Mouse (Mus musculus) megakaryocyte, adult 5-6 weeks (primary cell): ENCODE measurements around the gene Adamtsl5. TPM values are rescaled to one million over a fixed set of nuclear protein-coding genes. Genes with fewer than 3 reads are reported as not detected.

Source experiments
- ATAC-seq: 2 replicates; pipeline ENCODE4 v1.8.0; 2016; ENCODE audit warnings: mild to moderate bottlenecking, inconsistent platforms; ENCODE audit not compliant: poor library complexity, severe bottlenecking
- total RNA-seq, 2 experiments: library from RNA; stranded (forward) in 1 of 2; stranded (reverse) in 1 of 2; fragments of 153-499, 151-499 nt in 1 of 2; fragments of 221-1000, 200-1000 nt in 1 of 2; gene quantifications; 2 replicates each; pipeline versions ENCODE4 v1.2.3 to v1.2.4; 2015 to 2017

The Adamtsl5 gene
- total RNA-seq, 2 experiments from 2014 or later, result 0.07 TPM; not detected in 1

- no peak for ATAC-seq
These were observed 26.3 kb downstream of the Adamtsl5 start for GRCm38 (mm10) chr10:80321670-80322581.

GRCm38 (mm10) chr10:80321014-80321669, 27.1 kb downstream of the Adamtsl5 start:
- no peak for ATAC-seq

GRCm38 (mm10) chr10:80320340-80320760, 27.9 kb downstream of the Adamtsl5 start, which contains the start of gene 2310011J03Rik:
TSS of gene 2310011J03Rik (minus strand) at chr10:80320537.
- ATAC-seq, result peak; percentile 82

GRCm38 (mm10) chr10:80317011-80317410, 31.2 kb downstream of the Adamtsl5 start:
- peak; percentile 23; the same call in 1 of the 2 replicates for ATAC-seq

GRCm38 (mm10) chr10:80316359-80316781, 31.8 kb downstream of the Adamtsl5 start:
- no peak for ATAC-seq

GRCm38 (mm10) chr10:80315315-80315714, 32.9 kb downstream of the Adamtsl5 start:
- ATAC-seq, result no peak

- ATAC-seq, result no peak
These were observed 33.7 kb downstream of the Adamtsl5 start for GRCm38 (mm10) chr10:80314494-80315001.

GRCm38 (mm10) chr10:80313627-80314201, 34.5 kb downstream of the Adamtsl5 start:
- ATAC-seq, result peak; percentile 59

- ATAC-seq, result no peak
These were observed 35.4 kb downstream of the Adamtsl5 start for GRCm38 (mm10) chr10:80312586-80313504.

- ATAC-seq, result no peak
These were observed 36.7 kb downstream of the Adamtsl5 start for GRCm38 (mm10) chr10:80311560-80311959.

- peak; percentile 92 for ATAC-seq
These were observed 43.4 kb downstream of the Adamtsl5 start for GRCm38 (mm10) chr10:80304862-80305261.

- peak; percentile 18; the same call in 1 of the 2 replicates for ATAC-seq
These were observed 43.8 kb downstream of the Adamtsl5 start for GRCm38 (mm10) chr10:80304458-80304857.

- no peak for ATAC-seq
These were observed 45.7 kb downstream of the Adamtsl5 start for GRCm38 (mm10) chr10:80302471-80302881.

- ATAC-seq, result no peak
These were observed 46.2 kb downstream of the Adamtsl5 start for GRCm38 (mm10) chr10:80302082-80302355.

GRCm38 (mm10) chr10:80301256-80302081, 46.7 kb downstream of the Adamtsl5 start:
- no peak for ATAC-seq

- ATAC-seq, result no peak
These were observed 47.5 kb downstream of the Adamtsl5 start for GRCm38 (mm10) chr10:80300672-80301181.

- no peak for ATAC-seq
These were observed 48.4 kb downstream of the Adamtsl5 start for GRCm38 (mm10) chr10:80299824-80300223.

- no peak for ATAC-seq
These were observed 48.9 kb downstream of the Adamtsl5 start for GRCm38 (mm10) chr10:80299301-80299700.
